Mouse (Mus musculus): ENCODE data around the gene Armh1.
"Not testable (repeated sequence)": the region's sequence is repeated elsewhere in the genome, so short reads cannot be mapped to it uniquely, and the experiment has no call there.

Gene Armh1

GRCm38 (mm10) chr4:117221836-117222235 is 30.1 kb downstream of the Armh1 start:
- no peak for DNase-seq (ENCODE audit: low spot score)

GRCm38 (mm10) chr4:117220741-117221515 is 31.0 kb downstream of the Armh1 start:
- DNase-seq (ENCODE audit: low spot score): no peak

- peak; percentile 84 for DNase-seq (ENCODE audit: low spot score)
Measured at GRCm38 (mm10) chr4:117218517-117219219, 33.3 kb downstream of the Armh1 start.

- DNase-seq (ENCODE audit: low spot score): no peak
Measured at GRCm38 (mm10) chr4:117217029-117217428, 34.9 kb downstream of the Armh1 start.

GRCm38 (mm10) chr4:117214250-117214649 is 37.7 kb downstream of the Armh1 start:
- no peak for DNase-seq (ENCODE audit: low spot score)

- DNase-seq (ENCODE audit: low spot score): peak; percentile 96
Measured at GRCm38 (mm10) chr4:117210147-117211074, 41.5 kb downstream of the Armh1 start.

- no peak for DNase-seq (ENCODE audit: low spot score)
Measured at GRCm38 (mm10) chr4:117209592-117209991, 42.3 kb downstream of the Armh1 start.

- DNase-seq (ENCODE audit: low spot score): no peak
Measured at GRCm38 (mm10) chr4:117202992-117203354, 49.0 kb downstream of the Armh1 start.

GRCm38 (mm10) chr4:117202046-117202991 is 49.6 kb downstream of the Armh1 start:
- peak; percentile 94 for DNase-seq (ENCODE audit: low spot score)

GRCm38 (mm10) chr4:117191804-117192203 is 60.1 kb downstream of the Armh1 start:
- no peak for DNase-seq (ENCODE audit: low spot score)

GRCm38 (mm10) chr4:117190660-117191059 is 61.3 kb downstream of the Armh1 start:
- peak; percentile 10 for DNase-seq (ENCODE audit: low spot score)

- DNase-seq (ENCODE audit: low spot score): peak; percentile 93
Measured at GRCm38 (mm10) chr4:117189856-117190543, 61.9 kb downstream of the Armh1 start.

- DNase-seq (ENCODE audit: low spot score): peak; percentile 91
Measured at GRCm38 (mm10) chr4:117189382-117189855, 62.5 kb downstream of the Armh1 start.

- no peak for DNase-seq (ENCODE audit: low spot score)
Measured at GRCm38 (mm10) chr4:117188969-117189368, 63.0 kb downstream of the Armh1 start.

- not testable (repeated sequence) for DNase-seq (ENCODE audit: low spot score)
Measured at GRCm38 (mm10) chr4:117182759-117183096, 69.2 kb downstream of the Armh1 start.

GRCm38 (mm10) chr4:117181863-117182758 is 69.8 kb downstream of the Armh1 start, which contains the start of gene Kif2c:
Gene Kif2c (minus strand): TSS chr4:117182639.
- DNase-seq (ENCODE audit: low spot score): peak; percentile 96

GRCm38 (mm10) chr4:117169936-117170335 is 82.0 kb downstream of the Armh1 start:
- no peak for DNase-seq (ENCODE audit: low spot score)

Data from embryo, embryonic 10.5 days (tissue).